Mouse (Mus musculus): ENCODE data around the gene Sept10. TPM values are rescaled to one million over a fixed set of nuclear protein-coding genes. Genes with fewer than 3 reads are reported as not detected.

The Sept10 gene
- polyA plus RNA-seq, 1 experiment from 2014 or later: 32.0 TPM

DNA sequence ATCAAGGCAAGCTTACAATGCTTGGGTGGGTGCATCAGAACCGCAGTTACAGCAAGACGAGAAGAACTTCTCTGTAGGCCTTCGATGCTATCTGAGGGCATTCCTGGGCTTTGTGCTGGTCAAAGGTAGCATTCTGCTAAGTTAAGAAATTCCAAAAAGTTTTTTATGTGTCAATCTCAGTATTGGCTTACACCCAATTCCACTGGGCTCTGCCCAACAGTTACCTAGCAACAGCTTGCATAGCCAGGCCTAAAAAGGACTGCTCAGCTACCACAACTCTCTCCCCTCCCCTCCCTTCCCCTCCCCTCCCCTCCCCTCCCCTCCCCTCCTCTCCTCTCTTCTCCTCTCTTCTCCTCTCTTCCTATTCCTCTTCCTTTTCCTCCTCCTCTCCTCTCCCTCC is 40.0 kb upstream of the Sept10 start:
- H3K36me3 ChIP-seq (ENCODE audit: control insufficient read depth, insufficient read depth, low read length): no peaks in the 10 kb centered on the region
- H3K4me3 ChIP-seq (ENCODE audit: low read depth, low read length): no peak overlapping the region
- no peaks in the 10 kb centered on the region for H3K9me3 ChIP-seq (replicated peaks; ENCODE audit: control insufficient read depth, low read length)
- H3K4me1 ChIP-seq (ENCODE audit: control insufficient read depth, insufficient read depth, low read length): no peaks in the 10 kb centered on the region; the same call in 1 of the 2 replicates
- WGBS: 54% methylated on average over 3 of the region's 3 CpGs
- no peaks in the 10 kb centered on the region for H3K27me3 ChIP-seq (replicated peaks; ENCODE audit: control insufficient read depth, insufficient read depth, low read length)
- no peak overlapping the region for H3K27ac ChIP-seq (ENCODE audit: low read depth, low read length)
- H3K9ac ChIP-seq (ENCODE audit: low read length): no peak overlapping the region
- no peak overlapping the region for H3K4me2 ChIP-seq (ENCODE audit: low read length)
- ATAC-seq: peak; percentile 73; the same call in 1 of the 2 replicates
- DNase-seq (ENCODE audit: low spot score): peak; percentile 64

GRCm38 (mm10) chr10:59259572-59259971 is 37.9 kb upstream of the Sept10 start:
- no peak for ATAC-seq
- WGBS: 78% methylated on average over 6 of the region's 6 CpGs

GRCm38 (mm10) chr10:59256533-59256932 is 34.9 kb upstream of the Sept10 start:
- Histone ChIP-seq H3K4me3 (ENCODE audit: low read depth, low read length) (no peak overlapping the region), H3K27ac (ENCODE audit: low read depth, low read length) (no peak overlapping the region), H3K9ac (ENCODE audit: low read length) (no peak overlapping the region), H3K27me3 (replicated peaks; ENCODE audit: control insufficient read depth, insufficient read depth, low read length) (no peaks in the 10 kb centered on the region), H3K4me2 (ENCODE audit: low read length) (no peak overlapping the region), H3K9me3 (replicated peaks; ENCODE audit: control insufficient read depth, low read length) (no peaks in the 10 kb centered on the region), H3K36me3 (ENCODE audit: control insufficient read depth, insufficient read depth, low read length) (no peaks in the 10 kb centered on the region), H3K4me1 (ENCODE audit: control insufficient read depth, insufficient read depth, low read length) (no peaks in the 10 kb centered on the region; the same call in 1 of the 2 replicates)
- DNase-seq (ENCODE audit: low spot score): no peak
- no peak for ATAC-seq
- WGBS: 90% methylated on average over 2 of the region's 2 CpGs

More at GRCm38 (mm10) chr10:59259572-59259971, 37.9 kb upstream of the Sept10 start:
- Histone ChIP-seq H3K9me3 (replicated peaks; ENCODE audit: control insufficient read depth, low read length) (no peaks in the 10 kb centered on the region), H3K4me1 (ENCODE audit: control insufficient read depth, insufficient read depth, low read length) (no peaks in the 10 kb centered on the region; the same call in 1 of the 2 replicates), H3K4me3 (ENCODE audit: low read depth, low read length) (no peak overlapping the region), H3K27ac (ENCODE audit: low read depth, low read length) (no peak overlapping the region), H3K36me3 (ENCODE audit: control insufficient read depth, insufficient read depth, low read length) (no peaks in the 10 kb centered on the region), H3K4me2 (ENCODE audit: low read length) (no peak overlapping the region), H3K27me3 (replicated peaks; ENCODE audit: control insufficient read depth, insufficient read depth, low read length) (no peaks in the 10 kb centered on the region), H3K9ac (ENCODE audit: low read length) (no peak overlapping the region)
- DNase-seq (ENCODE audit: low spot score): peak; percentile 30

- ATAC-seq: no peak
- WGBS: 86% methylated on average over 8 of the region's 8 CpGs
These were observed 32.0 kb upstream of the Sept10 start for GRCm38 (mm10) chr10:59253541-59254079.

DNA sequence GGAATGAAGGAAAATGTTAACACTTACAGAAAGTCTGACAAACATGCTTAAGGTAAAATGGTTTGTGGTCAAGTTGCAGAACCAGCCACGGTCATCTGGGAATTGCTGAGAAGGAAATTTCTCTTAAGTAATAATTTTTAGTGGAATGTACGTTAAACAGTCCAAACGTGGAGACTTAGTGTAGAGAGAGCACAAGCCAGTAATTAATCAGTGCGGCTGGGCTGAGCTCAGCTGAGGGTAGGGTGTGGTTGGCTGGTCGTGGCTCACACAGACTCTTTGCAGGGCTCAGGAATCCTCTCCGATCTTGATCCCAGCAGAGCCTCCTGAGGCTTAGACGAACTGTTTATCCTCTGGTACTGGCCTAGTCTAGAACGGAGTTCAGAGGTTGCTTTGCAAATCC is 30.7 kb upstream of the Sept10 start:
- Histone ChIP-seq H3K9ac (ENCODE audit: low read length) (no peak overlapping the region), H3K9me3 (replicated peaks; ENCODE audit: control insufficient read depth, low read length) (no peaks in the 10 kb centered on the region), H3K36me3 (ENCODE audit: control insufficient read depth, insufficient read depth, low read length) (no peaks in the 10 kb centered on the region), H3K4me2 (ENCODE audit: low read length) (no peak overlapping the region), H3K27ac (ENCODE audit: low read depth, low read length) (no peak overlapping the region), H3K4me1 (ENCODE audit: control insufficient read depth, insufficient read depth, low read length) (no peaks in the 10 kb centered on the region), H3K27me3 (replicated peaks; ENCODE audit: control insufficient read depth, insufficient read depth, low read length) (no peaks in the 10 kb centered on the region), H3K4me3 (ENCODE audit: low read depth, low read length) (no peak overlapping the region)
- ATAC-seq (no peak), DNase-seq (ENCODE audit: low spot score) (no peak)
- WGBS: 80% methylated on average over 8 of the region's 8 CpGs

More at GRCm38 (mm10) chr10:59253541-59254079, 32.0 kb upstream of the Sept10 start:
- DNase-seq (ENCODE audit: low spot score): no peak
- H3K27me3 ChIP-seq (replicated peaks; ENCODE audit: control insufficient read depth, insufficient read depth, low read length): no peaks in the 10 kb centered on the region
- H3K9ac ChIP-seq (ENCODE audit: low read length): no peak overlapping the region
- no peak overlapping the region for H3K27ac ChIP-seq (ENCODE audit: low read depth, low read length)
- no peaks in the 10 kb centered on the region for H3K4me1 ChIP-seq (ENCODE audit: control insufficient read depth, insufficient read depth, low read length)
- no peak overlapping the region for H3K4me3 ChIP-seq (ENCODE audit: low read depth, low read length)
- H3K4me2 ChIP-seq (ENCODE audit: low read length): no peak overlapping the region
- H3K9me3 ChIP-seq (replicated peaks; ENCODE audit: control insufficient read depth, low read length): no peaks in the 10 kb centered on the region
- no peaks in the 10 kb centered on the region for H3K36me3 ChIP-seq (ENCODE audit: control insufficient read depth, insufficient read depth, low read length)

DNA sequence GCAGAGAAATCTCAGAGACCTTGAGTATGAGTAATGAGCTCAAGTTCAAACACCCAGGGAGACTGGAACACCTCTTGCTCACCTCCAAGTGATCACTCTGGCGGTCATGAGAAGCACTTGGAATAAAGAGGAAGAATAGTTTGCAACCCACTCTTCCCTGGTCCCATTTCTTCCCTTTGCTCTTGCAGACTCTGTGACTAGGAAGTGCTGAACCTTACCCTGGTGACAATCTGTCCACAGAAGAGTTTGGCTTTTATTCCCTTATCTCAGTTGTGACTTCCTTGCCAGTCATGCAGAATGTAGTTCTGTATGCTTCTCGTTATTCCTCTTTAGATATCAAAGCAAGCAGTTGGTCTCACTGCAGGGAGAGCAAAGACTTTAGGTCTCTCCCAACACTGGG is 30.3 kb upstream of the Sept10 start:
- Histone ChIP-seq H3K27ac (ENCODE audit: low read depth, low read length) (no peak overlapping the region), H3K9me3 (replicated peaks; ENCODE audit: control insufficient read depth, low read length) (no peaks in the 10 kb centered on the region), H3K4me1 (ENCODE audit: control insufficient read depth, insufficient read depth, low read length) (no peaks in the 10 kb centered on the region), H3K4me3 (ENCODE audit: low read depth, low read length) (no peak overlapping the region), H3K9ac (ENCODE audit: low read length) (no peak overlapping the region), H3K36me3 (ENCODE audit: control insufficient read depth, insufficient read depth, low read length) (no peaks in the 10 kb centered on the region), H3K4me2 (ENCODE audit: low read length) (no peak overlapping the region), H3K27me3 (replicated peaks; ENCODE audit: control insufficient read depth, insufficient read depth, low read length) (no peaks in the 10 kb centered on the region)
- 78% methylated on average over 2 of the region's 2 CpGs for WGBS
- DNase-seq (ENCODE audit: low spot score) (no peak), ATAC-seq (no peak)

GRCm38 (mm10) chr10:59250679-59251078 is 29.0 kb upstream of the Sept10 start:
- DNase-seq (ENCODE audit: low spot score): no peak
- Histone ChIP-seq H3K27ac (ENCODE audit: low read depth, low read length) (no peak overlapping the region), H3K27me3 (replicated peaks; ENCODE audit: control insufficient read depth, insufficient read depth, low read length) (no peaks in the 10 kb centered on the region), H3K4me2 (ENCODE audit: low read length) (no peak overlapping the region), H3K36me3 (ENCODE audit: control insufficient read depth, insufficient read depth, low read length) (no peaks in the 10 kb centered on the region), H3K9me3 (replicated peaks; ENCODE audit: control insufficient read depth, low read length) (no peaks in the 10 kb centered on the region), H3K4me1 (ENCODE audit: control insufficient read depth, insufficient read depth, low read length) (no peaks in the 10 kb centered on the region), H3K4me3 (ENCODE audit: low read depth, low read length) (no peak overlapping the region), H3K9ac (ENCODE audit: low read length) (no peak overlapping the region)
- ATAC-seq: no peak
- WGBS: 96% methylated on average over 2 of the region's 2 CpGs

- H3K4me2 ChIP-seq (ENCODE audit: low read length): no peak overlapping the region
- DNase-seq (ENCODE audit: low spot score) (no peak), ATAC-seq (no peak)
- no peaks in the 10 kb centered on the region for H3K27me3 ChIP-seq (replicated peaks; ENCODE audit: control insufficient read depth, insufficient read depth, low read length)
- no peak overlapping the region for H3K4me3 ChIP-seq (ENCODE audit: low read depth, low read length)
- no peak overlapping the region for H3K9ac ChIP-seq (ENCODE audit: low read length)
- H3K27ac ChIP-seq (ENCODE audit: low read depth, low read length): no peak overlapping the region
- H3K36me3 ChIP-seq (ENCODE audit: control insufficient read depth, insufficient read depth, low read length): no peaks in the 10 kb centered on the region
- H3K9me3 ChIP-seq (replicated peaks; ENCODE audit: control insufficient read depth, low read length): no peaks in the 10 kb centered on the region
- WGBS: 81% methylated on average over 3 of the region's 3 CpGs
- H3K4me1 ChIP-seq (ENCODE audit: control insufficient read depth, insufficient read depth, low read length): no peaks in the 10 kb centered on the region
These were observed 27.9 kb upstream of the Sept10 start for GRCm38 (mm10) chr10:59249531-59249930.

- DNase-seq (ENCODE audit: low spot score) (peak; percentile 45), ATAC-seq (no peak)
- H3K9ac ChIP-seq (ENCODE audit: low read length): no peak overlapping the region
- H3K27me3 ChIP-seq (replicated peaks; ENCODE audit: control insufficient read depth, insufficient read depth, low read length): no peaks in the 10 kb centered on the region
- H3K4me2 ChIP-seq (ENCODE audit: low read length): no peak overlapping the region
- H3K27ac ChIP-seq (ENCODE audit: low read depth, low read length): no peak overlapping the region
- H3K9me3 ChIP-seq (replicated peaks; ENCODE audit: control insufficient read depth, low read length): no peaks in the 10 kb centered on the region
- no peak overlapping the region for H3K4me3 ChIP-seq (ENCODE audit: low read depth, low read length)
- no peaks in the 10 kb centered on the region for H3K4me1 ChIP-seq (ENCODE audit: control insufficient read depth, insufficient read depth, low read length)
- H3K36me3 ChIP-seq (ENCODE audit: control insufficient read depth, insufficient read depth, low read length): no peaks in the 10 kb centered on the region
- WGBS: 22% methylated on average over 3 of the region's 3 CpGs
These were observed 19.5 kb upstream of the Sept10 start for GRCm38 (mm10) chr10:59241141-59241541.
